Mouse (Mus musculus) stomach, embryonic 14.5 days (tissue): ENCODE data around the gene Frat1. TPM values are rescaled to one million over a fixed set of nuclear protein-coding genes. Genes with fewer than 3 reads are reported as not detected.
"Not testable (repeated sequence)": the region's sequence is repeated elsewhere in the genome, so short reads cannot be mapped to it uniquely, and the experiment has no call there.

Source experiments
- ATAC-seq: fragments of 200-750 bp; cut with Nextera tagmentation; 2 replicates; pipeline ENCODE4 v1.8.0; 2017; ENCODE audit warnings: low read depth, moderate TSS enrichment; ENCODE audit not compliant: insufficient number of reproducible peaks, insufficient read depth, low FRiP score
- H3K27ac ChIP-seq: fragments of 300-500 bp; sonication (generic); 2 replicates; pipeline ENCODE4 v1.5.1; 2014; ENCODE audit warnings: mild to moderate bottlenecking, low read length, moderate library complexity, mixed read lengths
- H3K27me3 ChIP-seq: fragments of 300-500 bp; sonication (generic); 2 replicates; pipeline ENCODE4 v1.6.1; 2014; ENCODE audit warnings: low read length, control low read depth, mixed read lengths; ENCODE audit not compliant: control insufficient read depth, insufficient read depth
- H3K36me3 ChIP-seq: fragments of 300-500 bp; sonication (generic); 2 replicates; pipeline ENCODE4 v1.6.1; 2014; ENCODE audit warnings: mild to moderate bottlenecking, control low read depth, low read length, moderate library complexity, mixed read lengths; ENCODE audit not compliant: control insufficient read depth, insufficient read depth
- H3K4me1 ChIP-seq: fragments of 300-500 bp; sonication (generic); 2 replicates; pipeline ENCODE4 v1.6.1; 2014; ENCODE audit warnings: low read length, control low read depth, mixed read lengths; ENCODE audit not compliant: control insufficient read depth, insufficient read depth
- H3K4me2 ChIP-seq: fragments of 300-500 bp; sonication (generic); replicated peaks from 2 replicates; pipeline ENCODE4 v1.6.1; 2014; ENCODE audit warnings: low read depth, low read length, control low read depth
- H3K4me3 ChIP-seq: fragments of 300-500 bp; sonication (generic); 2 replicates; pipeline ENCODE4 v1.5.1; 2014; ENCODE audit warnings: low read depth, low read length, control low read depth
- H3K9ac ChIP-seq: fragments of 300-500 bp; sonication (generic); replicated peaks from 2 replicates; pipeline ENCODE4 v1.6.1; 2014; ENCODE audit warnings: low read depth, mild to moderate bottlenecking, control low read depth, low read length, moderate library complexity, mixed read lengths
- H3K9me3 ChIP-seq: fragments of 300-500 bp; sonication (generic); 2 replicates; pipeline ENCODE4 v1.6.1; 2016; ENCODE audit warnings: low read depth, low read length, control low read depth; ENCODE audit not compliant: control insufficient read depth
- WGBS: fragments of 180-500 bp; shearing (Covaris S2); extraction: QIAGEN DNeasy Blood & Tissue Kit; methylation state at CpG from one replicate; pipeline ENCODE4 v1.1.7; 2014; 5-methylcytosine and 5-hydroxymethylcytosine counted together
- polyA plus RNA-seq: library from polyadenylated mRNA; unstranded; fragments of >200 nt; fragmentation: Nextera tagmentation; extraction: Ambion mirVana; gene quantifications from 2 replicates; pipeline ENCODE4 v1.2.1, GENCODE M21; 2014

The Frat1 gene
- polyA plus RNA-seq, 1 experiment from 2014 or later: 14.1 TPM

- H3K27me3 ChIP-seq: no peaks in the 10 kb centered on the region
- H3K27ac ChIP-seq: no peak overlapping the region
- H3K4me3 ChIP-seq: no peak overlapping the region
- no peaks in the 10 kb centered on the region for H3K36me3 ChIP-seq
- WGBS: 76% methylated on average over 7 of the region's 7 CpGs
- H3K9ac ChIP-seq: no peak overlapping the region
- H3K4me2 ChIP-seq: no peak overlapping the region
- ATAC-seq: no peak
- H3K9me3 ChIP-seq: no peaks in the 10 kb centered on the region
- peaks cover 3% of the 10 kb centered on the region; the same call in 1 of the 2 replicates for H3K4me1 ChIP-seq
Measured at GRCm38 (mm10) chr19:41841105-41841750, 11.5 kb downstream of the Frat1 start.

GRCm38 (mm10) chr19:41842196-41842595, 12.4 kb downstream of the Frat1 start:
- no peak overlapping the region for H3K27ac ChIP-seq
- peaks cover 3% of the 10 kb centered on the region; the same call in 1 of the 2 replicates for H3K4me1 ChIP-seq
- no peaks in the 10 kb centered on the region for H3K9me3 ChIP-seq
- H3K4me2 ChIP-seq: no peak overlapping the region
- no peaks in the 10 kb centered on the region for H3K36me3 ChIP-seq
- no peak for ATAC-seq
- H3K9ac ChIP-seq: no peak overlapping the region
- H3K4me3 ChIP-seq: no peak overlapping the region
- H3K27me3 ChIP-seq: no peaks in the 10 kb centered on the region
- WGBS: 84% methylated on average over 4 of the region's 4 CpGs

- no peaks in the 10 kb centered on the region for H3K9me3 ChIP-seq
- H3K4me2 ChIP-seq: no peak overlapping the region
- no peak overlapping the region for H3K27ac ChIP-seq
- no peaks in the 10 kb centered on the region for H3K27me3 ChIP-seq
- WGBS: 90% methylated on average over 4 of the region's 4 CpGs
- H3K9ac ChIP-seq: no peak overlapping the region
- H3K4me1 ChIP-seq: peaks cover 3% of the 10 kb centered on the region; the same call in 1 of the 2 replicates
- H3K4me3 ChIP-seq: no peak overlapping the region
- no peak for ATAC-seq
- no peaks in the 10 kb centered on the region for H3K36me3 ChIP-seq
Measured at GRCm38 (mm10) chr19:41842706-41843105, 12.9 kb downstream of the Frat1 start.

GRCm38 (mm10) chr19:41844345-41844744, 14.6 kb downstream of the Frat1 start:
- H3K27me3 ChIP-seq: no peaks in the 10 kb centered on the region
- WGBS: 85% methylated on average over 6 of the region's 6 CpGs
- H3K36me3 ChIP-seq: no peaks in the 10 kb centered on the region

GRCm38 (mm10) chr19:41846366-41847090, 16.8 kb downstream of the Frat1 start:
- no peak for ATAC-seq
- Histone ChIP-seq H3K27me3 (no peaks in the 10 kb centered on the region), H3K36me3 (no peaks in the 10 kb centered on the region), H3K4me1 (peaks cover 12% of the 10 kb centered on the region; the same call in 1 of the 2 replicates), H3K9ac (peak overlapping the region; percentile 43), H3K27ac (peak overlapping the region; percentile 68), H3K9me3 (no peaks in the 10 kb centered on the region), H3K4me2 (peak overlapping the region; percentile 76), H3K4me3 (peak overlapping the region; percentile 72)
- 12% methylated on average over 21 of the region's 21 CpGs for WGBS

More at GRCm38 (mm10) chr19:41844345-41844744, 14.6 kb downstream of the Frat1 start:
- Histone ChIP-seq H3K9ac (no peak overlapping the region), H3K4me2 (no peak overlapping the region), H3K27ac (no peak overlapping the region), H3K9me3 (no peaks in the 10 kb centered on the region), H3K4me1 (peaks cover 3% of the 10 kb centered on the region; the same call in 1 of the 2 replicates), H3K4me3 (no peak overlapping the region)
- ATAC-seq: no peak

- Histone ChIP-seq H3K9ac (peak overlapping the region; percentile 43), H3K27ac (peak overlapping the region; percentile 68), H3K9me3 (no peaks in the 10 kb centered on the region), H3K4me1 (peaks cover 12% of the 10 kb centered on the region; the same call in 1 of the 2 replicates), H3K36me3 (no peaks in the 10 kb centered on the region), H3K27me3 (no peaks in the 10 kb centered on the region), H3K4me2 (peak overlapping the region; percentile 76), H3K4me3 (peak overlapping the region; percentile 72)
- under 1% methylated on average over 64 of the region's 64 CpGs for WGBS
- ATAC-seq: 0 out of 2 replicates have a peak, but pooled peaks have one; percentile 4
Measured at GRCm38 (mm10) chr19:41847091-41847581, 17.4 kb downstream of the Frat1 start.

- WGBS: under 1% methylated on average over 43 of the region's 53 CpGs
- peak; percentile 57 for ATAC-seq
Measured at GRCm38 (mm10) chr19:41847614-41847991, 17.8 kb downstream of the Frat1 start.

GRCm38 (mm10) chr19:41847992-41848851, 18.5 kb downstream of the Frat1 start, which contains the start of gene Frat2:
Gene Frat2, minus strand, starts transcription at chr19:41848132.
- ATAC-seq: peak; percentile 95
- Histone ChIP-seq H3K36me3 (no peaks in the 10 kb centered on the region), H3K4me1 (peaks cover 12% of the 10 kb centered on the region; the same call in 1 of the 2 replicates), H3K27ac (peak within 1 kb of the TSS; percentile 71), H3K27me3 (no peaks in the 10 kb centered on the region), H3K9ac (peak within 1 kb of the TSS; percentile 43), H3K4me3 (peak within 1 kb of the TSS; percentile 72), H3K4me2 (peak within 1 kb of the TSS; percentile 76), H3K9me3 (no peaks in the 10 kb centered on the region)
- under 1% methylated on average over 71 of the region's 72 CpGs for WGBS

More at GRCm38 (mm10) chr19:41847614-41847991, 17.8 kb downstream of the Frat1 start:
- Histone ChIP-seq H3K4me2 (peak overlapping the region; percentile 76), H3K27ac (peak overlapping the region; percentile 68), H3K4me1 (peaks cover 12% of the 10 kb centered on the region; the same call in 1 of the 2 replicates), H3K4me3 (peak overlapping the region; percentile 72), H3K9ac (peak overlapping the region; percentile 43; the same call in 1 of the 2 replicates)
- H3K27me3 ChIP-seq, H3K9me3 ChIP-seq, H3K36me3 ChIP-seq: not testable (repeated sequence)
